Mouse (Mus musculus) E14TG2a.4 (cell line): ENCODE results near the gene Wdr19.

ENCODE experiments used
- CTCF ChIP-seq: conservative IDR thresholded peaks from 2 replicates; pipeline ENCODE4 v1.5.1; 2014; ENCODE audit warnings: low read length
- NANOG ChIP-seq: IDR thresholded peaks from 2 replicates; pipeline ENCODE4 v1.6.1; 2014; ENCODE audit warnings: borderline replicate concordance, low read length, mixed read lengths
- POU5F1 ChIP-seq: IDR thresholded peaks from 2 replicates; pipeline ENCODE4 v1.6.1; 2014; ENCODE audit warnings: low read length, borderline replicate concordance

GRCm38 (mm10) chr5:65158696-65159305 lies 40.7 kb upstream of the Wdr19 start:
- TF ChIP-seq CTCF (no peak), POU5F1 (no peak), NANOG (no peak)
